Mouse (Mus musculus): ENCODE results near the gene Pilra.

DNA sequence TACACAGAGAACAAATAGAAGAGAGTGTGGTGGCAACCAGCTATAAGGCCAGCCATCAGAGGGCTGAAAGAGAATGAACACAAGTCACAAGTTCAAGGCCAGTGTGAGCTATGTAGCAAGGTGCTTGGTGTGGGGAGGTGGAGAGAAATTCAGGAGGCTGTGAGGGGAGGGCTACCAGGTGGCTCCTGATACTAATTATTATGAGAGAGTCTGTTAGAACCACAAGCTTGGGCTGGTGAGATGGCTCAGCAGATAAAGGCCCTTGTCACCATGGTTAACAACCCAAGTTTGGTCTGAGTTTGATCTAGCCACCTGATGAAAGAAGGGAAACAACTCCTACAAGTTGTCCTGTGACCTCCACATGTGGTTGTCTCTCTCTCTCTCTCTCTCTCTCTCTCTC is 63.3 kb downstream of the Pilra start:
- TF ChIP-seq CTCF (IDR thresholded peaks at IDR 0.05) (no peak), EP300 (IDR thresholded peaks at IDR 0.05) (no peak)
